Mouse (Mus musculus): ENCODE measurements around the gene St14.
"Not testable (repeated sequence)": the region's sequence is repeated elsewhere in the genome, so short reads cannot be mapped to it uniquely, and the experiment has no call there.

The St14 gene

GRCm38 (mm10) chr9:31131205-31131968, at the start of gene St14:
Gene St14, minus strand, starts transcription at chr9:31131853.
- DNase-seq (ENCODE audit: low read depth, low spot score): no peak

- DNase-seq (ENCODE audit: low read depth, low spot score): no peak
These were observed 46.0 kb upstream of the St14 start for GRCm38 (mm10) chr9:31177692-31178091.

- peak; percentile 62 for DNase-seq (ENCODE audit: low read depth, low spot score)
These were observed 44.9 kb upstream of the St14 start for GRCm38 (mm10) chr9:31176379-31177130.

GRCm38 (mm10) chr9:31175978-31176377, 44.3 kb upstream of the St14 start:
- no peak for DNase-seq (ENCODE audit: low read depth, low spot score)

GRCm38 (mm10) chr9:31175346-31175745, 43.7 kb upstream of the St14 start:
- DNase-seq (ENCODE audit: low read depth, low spot score): no peak

GRCm38 (mm10) chr9:31168356-31169093, 36.9 kb upstream of the St14 start:
- DNase-seq (ENCODE audit: low read depth, low spot score): no peak

- DNase-seq (ENCODE audit: low read depth, low spot score): no peak
These were observed 35.7 kb upstream of the St14 start for GRCm38 (mm10) chr9:31167305-31167704.

GRCm38 (mm10) chr9:31165505-31165904, 33.9 kb upstream of the St14 start:
- DNase-seq (ENCODE audit: low read depth, low spot score): not testable (repeated sequence)

- DNase-seq (ENCODE audit: low read depth, low spot score): peak; percentile 23
These were observed 31.7 kb upstream of the St14 start for GRCm38 (mm10) chr9:31163327-31163726.

- no peak for DNase-seq (ENCODE audit: low read depth, low spot score)
These were observed 31.3 kb upstream of the St14 start for GRCm38 (mm10) chr9:31162911-31163310.

- DNase-seq (ENCODE audit: low read depth, low spot score): no peak
These were observed 28.3 kb upstream of the St14 start for GRCm38 (mm10) chr9:31159910-31160309.

GRCm38 (mm10) chr9:31156594-31156993, 24.9 kb upstream of the St14 start:
- DNase-seq (ENCODE audit: low read depth, low spot score): no peak

GRCm38 (mm10) chr9:31151050-31151449, 19.4 kb upstream of the St14 start:
- peak; percentile 37 for DNase-seq (ENCODE audit: low read depth, low spot score)

GRCm38 (mm10) chr9:31148135-31148534, 16.5 kb upstream of the St14 start:
- no peak for DNase-seq (ENCODE audit: low read depth, low spot score)

- DNase-seq (ENCODE audit: low read depth, low spot score): no peak
These were observed 13.7 kb upstream of the St14 start for GRCm38 (mm10) chr9:31145272-31145925.

- DNase-seq (ENCODE audit: low read depth, low spot score): no peak
These were observed 11.3 kb upstream of the St14 start for GRCm38 (mm10) chr9:31142924-31143323.

GRCm38 (mm10) chr9:31133131-31133530, 1.5 kb upstream of the St14 start:
- DNase-seq (ENCODE audit: low read depth, low spot score): no peak

GRCm38 (mm10) chr9:31130357-31131204, 1.1 kb downstream of the St14 start:
- DNase-seq (ENCODE audit: low read depth, low spot score): no peak

- no peak for DNase-seq (ENCODE audit: low read depth, low spot score)
These were observed 1.7 kb downstream of the St14 start for GRCm38 (mm10) chr9:31129956-31130355.

GRCm38 (mm10) chr9:31127876-31128465, 3.7 kb downstream of the St14 start:
- DNase-seq (ENCODE audit: low read depth, low spot score): no peak

Measured in skeletal muscle tissue, adult 2 months (tissue).